Mouse (Mus musculus): Measurements from ENCODE around the gene Terb1. TPM values are rescaled to one million over a fixed set of nuclear protein-coding genes. Genes with fewer than 3 reads are reported as not detected.

Gene Terb1
- polyA plus RNA-seq, 1 experiment from 2014 or later = 0.21 TPM

GRCm38 (mm10) chr8:104433191-104433842, 76.4 kb downstream of the Terb1 start:
- H3K27me3 ChIP-seq (replicated peaks) = no peaks in the 10 kb centered on the region
- no peak overlapping the region for H3K27ac ChIP-seq
- peaks cover 63% of the 10 kb centered on the region for H3K36me3 ChIP-seq
- ATAC-seq (ENCODE audit: insufficient read depth, low FRiP score, low read depth) = no peak
- H3K4me2 ChIP-seq = no peak overlapping the region
- WGBS = 82% methylated on average over 5 of the region's 5 CpGs
- no peak overlapping the region for H3K4me3 ChIP-seq (replicated peaks)
- no peak overlapping the region for H3K9ac ChIP-seq
- H3K9me3 ChIP-seq = no peaks in the 10 kb centered on the region
- peaks cover 17% of the 10 kb centered on the region for H3K4me1 ChIP-seq

DNA sequence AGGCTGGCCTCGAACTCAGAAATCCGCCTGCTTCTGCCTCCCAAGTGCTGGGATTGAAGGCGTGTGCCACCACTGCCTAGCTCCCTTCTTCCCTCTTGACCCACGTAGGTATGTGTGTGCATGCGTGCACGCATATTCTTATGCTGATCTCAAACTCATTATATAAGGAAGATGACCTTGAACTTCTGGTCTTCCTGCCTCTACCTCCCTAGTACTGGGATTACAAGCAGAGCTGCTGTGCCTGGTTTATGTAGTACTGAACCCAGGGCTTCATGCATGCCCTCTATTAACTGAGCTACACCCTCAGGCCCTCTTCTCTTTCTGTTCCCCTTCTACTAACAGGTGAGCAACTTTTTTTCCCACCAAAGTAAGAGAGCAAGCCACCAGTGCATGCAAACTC, 77.1 kb downstream of the Terb1 start:
- Histone ChIP-seq H3K4me1 (peaks cover 17% of the 10 kb centered on the region), H3K4me3 (replicated peaks) (no peak overlapping the region), H3K9me3 (no peaks in the 10 kb centered on the region), H3K9ac (no peak overlapping the region), H3K36me3 (peaks cover 66% of the 10 kb centered on the region), H3K27me3 (replicated peaks) (no peaks in the 10 kb centered on the region), H3K4me2 (no peak overlapping the region), H3K27ac (no peak overlapping the region)
- 95% methylated on average over 6 of the region's 6 CpGs for WGBS
- no peak for ATAC-seq (ENCODE audit: insufficient read depth, low FRiP score, low read depth)

- ATAC-seq (ENCODE audit: insufficient read depth, low FRiP score, low read depth) = no peak
- Histone ChIP-seq H3K9me3 (no peaks in the 10 kb centered on the region), H3K27ac (no peak overlapping the region), H3K4me1 (peaks cover 3% of the 10 kb centered on the region; the same call in 1 of the 2 replicates), H3K27me3 (replicated peaks) (no peaks in the 10 kb centered on the region), H3K4me2 (no peak overlapping the region), H3K36me3 (peaks cover 72% of the 10 kb centered on the region), H3K9ac (no peak overlapping the region), H3K4me3 (replicated peaks) (no peak overlapping the region)
- WGBS = 85% methylated on average over 7 of the region's 7 CpGs
Observed at GRCm38 (mm10) chr8:104430230-104430629, 79.5 kb downstream of the Terb1 start.

GRCm38 (mm10) chr8:104427703-104428102, 82.0 kb downstream of the Terb1 start:
- Histone ChIP-seq H3K4me3 (replicated peaks) (no peak overlapping the region), H3K9ac (no peak overlapping the region), H3K4me1 (no peaks in the 10 kb centered on the region), H3K9me3 (no peaks in the 10 kb centered on the region), H3K27ac (no peak overlapping the region), H3K27me3 (replicated peaks) (no peaks in the 10 kb centered on the region), H3K36me3 (peaks cover 72% of the 10 kb centered on the region), H3K4me2 (no peak overlapping the region)
- no peak for ATAC-seq (ENCODE audit: insufficient read depth, low FRiP score, low read depth)
- 89% methylated on average over 13 of the region's 13 CpGs for WGBS

GRCm38 (mm10) chr8:104422313-104422712, 87.4 kb downstream of the Terb1 start:
- WGBS = 82% methylated on average over 6 of the region's 6 CpGs
- Histone ChIP-seq H3K4me2 (no peak overlapping the region), H3K9me3 (no peaks in the 10 kb centered on the region), H3K27ac (no peak overlapping the region), H3K9ac (no peak overlapping the region), H3K4me3 (replicated peaks) (no peak overlapping the region), H3K27me3 (replicated peaks) (no peaks in the 10 kb centered on the region), H3K36me3 (peaks cover 61% of the 10 kb centered on the region), H3K4me1 (no peaks in the 10 kb centered on the region)
- no peak for ATAC-seq (ENCODE audit: insufficient read depth, low FRiP score, low read depth)

DNA sequence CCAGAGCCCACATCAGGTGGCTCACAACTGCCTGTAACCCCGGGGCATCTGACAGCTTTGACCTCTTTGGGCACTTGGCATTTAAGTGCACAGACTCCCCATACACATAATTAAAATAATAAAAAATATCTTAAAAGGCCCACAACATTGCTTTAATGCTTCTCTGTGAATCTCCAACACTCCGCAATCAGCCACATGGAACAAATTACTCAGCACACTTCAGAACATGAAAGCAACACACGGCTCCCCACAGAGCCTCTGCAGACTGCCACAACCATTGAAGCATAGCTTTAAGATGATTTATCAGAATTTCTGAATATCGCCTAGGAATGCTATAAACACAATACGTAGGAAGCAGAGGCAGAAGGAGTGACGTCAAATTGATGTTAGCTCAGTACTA, 93.7 kb downstream of the Terb1 start:
- no peaks in the 10 kb centered on the region for H3K9me3 ChIP-seq
- H3K4me2 ChIP-seq = no peak overlapping the region
- ATAC-seq (ENCODE audit: insufficient read depth, low FRiP score, low read depth) = no peak
- H3K9ac ChIP-seq = no peak overlapping the region
- peaks cover 5% of the 10 kb centered on the region; the same call in 1 of the 2 replicates for H3K4me1 ChIP-seq
- no peak overlapping the region for H3K27ac ChIP-seq
- 77% methylated on average over 6 of the region's 6 CpGs for WGBS
- no peak overlapping the region for H3K4me3 ChIP-seq (replicated peaks)
- no peaks in the 10 kb centered on the region for H3K27me3 ChIP-seq (replicated peaks)
- H3K36me3 ChIP-seq = peaks cover 20% of the 10 kb centered on the region

- no peak overlapping the region for H3K4me2 ChIP-seq
- ATAC-seq (ENCODE audit: insufficient read depth, low FRiP score, low read depth) = no peak
- no peaks in the 10 kb centered on the region for H3K9me3 ChIP-seq
- WGBS = 63% methylated on average over 3 of the region's 3 CpGs
- H3K9ac ChIP-seq = no peak overlapping the region
- H3K27me3 ChIP-seq (replicated peaks) = no peaks in the 10 kb centered on the region
- H3K4me1 ChIP-seq = peaks cover 5% of the 10 kb centered on the region; the same call in 1 of the 2 replicates
- H3K36me3 ChIP-seq = peaks cover 14% of the 10 kb centered on the region
- H3K4me3 ChIP-seq (replicated peaks) = no peak overlapping the region
- H3K27ac ChIP-seq = no peak overlapping the region
Observed at GRCm38 (mm10) chr8:104414204-104414603, 95.5 kb downstream of the Terb1 start.

GRCm38 (mm10) chr8:104413770-104414169, 95.9 kb downstream of the Terb1 start:
- Histone ChIP-seq H3K9me3 (no peaks in the 10 kb centered on the region), H3K4me2 (no peak overlapping the region), H3K27ac (peak overlapping the region; percentile 75), H3K4me3 (replicated peaks) (no peak overlapping the region), H3K27me3 (replicated peaks) (no peaks in the 10 kb centered on the region), H3K9ac (no peak overlapping the region), H3K4me1 (peaks cover 5% of the 10 kb centered on the region; the same call in 1 of the 2 replicates), H3K36me3 (peaks cover 13% of the 10 kb centered on the region)
- no peak for ATAC-seq (ENCODE audit: insufficient read depth, low FRiP score, low read depth)
- 64% methylated on average over 4 of the region's 4 CpGs for WGBS

GRCm38 (mm10) chr8:104412805-104413532, 96.7 kb downstream of the Terb1 start:
- Histone ChIP-seq H3K27ac (peak overlapping the region; percentile 75; the same call in 1 of the 2 replicates), H3K4me1 (peaks cover 5% of the 10 kb centered on the region; the same call in 1 of the 2 replicates), H3K4me2 (no peak overlapping the region), H3K4me3 (replicated peaks) (no peak overlapping the region), H3K9me3 (no peaks in the 10 kb centered on the region), H3K36me3 (peaks cover 13% of the 10 kb centered on the region), H3K27me3 (replicated peaks) (no peaks in the 10 kb centered on the region), H3K9ac (no peak overlapping the region)
- WGBS = 39% methylated on average over 7 of the region's 7 CpGs
- no peak for ATAC-seq (ENCODE audit: insufficient read depth, low FRiP score, low read depth)

DNA sequence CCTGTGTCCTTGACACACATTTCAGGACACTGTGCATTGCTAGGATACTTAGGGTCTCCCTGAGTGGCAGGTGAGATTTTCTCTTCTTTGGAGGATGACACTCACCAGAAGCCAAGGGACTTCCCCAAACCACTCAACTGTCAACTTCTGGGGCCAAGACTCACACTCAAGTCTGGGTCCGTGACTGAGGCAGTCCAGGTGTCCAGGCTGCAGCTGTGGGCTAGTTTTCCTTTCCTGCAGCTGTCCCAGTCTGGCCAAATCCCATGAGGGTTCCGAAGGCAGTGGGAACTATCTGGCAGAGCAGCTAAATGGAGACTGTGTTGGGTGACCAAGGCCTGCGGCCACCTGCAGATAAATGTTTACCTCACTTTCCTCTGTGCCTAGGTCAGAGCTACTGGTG, 97.7 kb downstream of the Terb1 start:
- H3K9ac ChIP-seq = no peak overlapping the region
- no peaks in the 10 kb centered on the region for H3K9me3 ChIP-seq
- no peak for ATAC-seq (ENCODE audit: insufficient read depth, low FRiP score, low read depth)
- H3K4me2 ChIP-seq = no peak overlapping the region
- 65% methylated on average over 3 of the region's 3 CpGs for WGBS
- no peaks in the 10 kb centered on the region for H3K27me3 ChIP-seq (replicated peaks)
- H3K4me3 ChIP-seq (replicated peaks) = no peak overlapping the region
- peaks cover 3% of the 10 kb centered on the region; the same call in 1 of the 2 replicates for H3K36me3 ChIP-seq
- peaks cover 5% of the 10 kb centered on the region; the same call in 1 of the 2 replicates for H3K4me1 ChIP-seq
- H3K27ac ChIP-seq = no peak overlapping the region

DNA sequence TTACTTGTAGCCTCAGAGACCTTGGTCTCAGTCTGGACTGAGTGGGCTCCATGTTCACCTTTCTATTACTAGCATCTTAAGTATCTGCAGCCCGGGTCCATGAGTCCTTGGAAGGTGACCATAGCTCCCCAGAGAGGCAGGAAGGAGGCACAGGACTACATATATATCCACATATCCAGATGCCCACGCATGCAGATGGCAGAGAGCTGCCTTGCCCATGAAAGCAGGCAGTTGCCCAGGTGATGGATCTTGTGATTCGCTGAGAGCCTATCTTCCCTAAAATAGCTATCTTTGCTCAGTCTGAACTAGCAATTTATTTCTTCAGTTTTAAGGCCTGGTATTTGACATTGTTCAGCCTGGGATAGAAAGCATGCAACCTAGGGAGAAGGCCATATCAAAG, 98.2 kb downstream of the Terb1 start:
- Histone ChIP-seq H3K4me3 (replicated peaks) (no peak overlapping the region), H3K4me2 (no peak overlapping the region), H3K27me3 (replicated peaks) (no peaks in the 10 kb centered on the region), H3K36me3 (0 out of 2 replicates have a peak, but pooled peaks cover 3% of the 10 kb centered on the region), H3K27ac (no peak overlapping the region), H3K9ac (no peak overlapping the region), H3K9me3 (no peaks in the 10 kb centered on the region), H3K4me1 (peaks cover 5% of the 10 kb centered on the region; the same call in 1 of the 2 replicates)
- ATAC-seq (ENCODE audit: insufficient read depth, low FRiP score, low read depth) = no peak
- 86% methylated on average over 3 of the region's 3 CpGs for WGBS

GRCm38 (mm10) chr8:104410628-104411273, 99.0 kb downstream of the Terb1 start:
- no peak overlapping the region for H3K4me2 ChIP-seq
- no peak overlapping the region for H3K4me3 ChIP-seq (replicated peaks)
- no peak overlapping the region for H3K27ac ChIP-seq
- no peaks in the 10 kb centered on the region for H3K27me3 ChIP-seq (replicated peaks)
- H3K9me3 ChIP-seq = no peaks in the 10 kb centered on the region
- H3K9ac ChIP-seq = no peak overlapping the region
- WGBS = 69% methylated on average over 7 of the region's 7 CpGs
- H3K36me3 ChIP-seq = 0 out of 2 replicates have a peak, but pooled peaks cover 3% of the 10 kb centered on the region
- peaks cover 5% of the 10 kb centered on the region; the same call in 1 of the 2 replicates for H3K4me1 ChIP-seq
- ATAC-seq (ENCODE audit: insufficient read depth, low FRiP score, low read depth) = no peak

Measured in stomach, embryonic 15.5 days (tissue).